Mouse (Mus musculus): ENCODE results near the gene Sp1.

- TF ChIP-seq POLR2A (IDR thresholded peaks at IDR 0.05; ENCODE audit: insufficient read length, low read depth) (no peak), USF1 (IDR thresholded peaks at IDR 0.05; ENCODE audit: low read depth) (no peak), CEBPB (IDR thresholded peaks at IDR 0.05; ENCODE audit: insufficient read depth, poor library complexity, severe bottlenecking) (no peak), SRF (IDR thresholded peaks at IDR 0.05; ENCODE audit: control insufficient read depth, insufficient read length, low read depth) (no peak), TCF12 (IDR thresholded peaks at IDR 0.05; ENCODE audit: insufficient read depth, poor library complexity, severe bottlenecking) (no peak), MYOD1 (IDR thresholded peaks at IDR 0.05; ENCODE audit: control insufficient read depth in 1 of 3, insufficient read length in 2 of 3, low read depth in 2 of 3) (no peak), POLR2AphosphoS2 (IDR thresholded peaks at IDR 0.05; ENCODE audit: insufficient read length, low read depth) (peak; percentile 29), MYOG (IDR thresholded peaks at IDR 0.05; ENCODE audit: control insufficient read depth in 1 of 3, insufficient read depth in 1 of 3, insufficient read length in 2 of 3, low read depth in 2 of 3) (no peak), E2F4 (IDR thresholded peaks at IDR 0.05; ENCODE audit: insufficient read depth) (no peak)
Measured at GRCm38 (mm10) chr15:102483136-102483535, 77.2 kb downstream of the Sp1 start.
